Mouse (Mus musculus) CH12.LX (cell line): ENCODE results near the gene Gm10447. TPM values are rescaled to one million over a fixed set of nuclear protein-coding genes. Genes with fewer than 3 reads are reported as not detected.

ENCODE experiments used
- DNase-seq: peaks from one replicate; pipeline ENCODE4 v3.0.0-alpha.2; 2013; ENCODE audit errors: extremely low read depth
- H3K27ac ChIP-seq: 2 replicates; pipeline ENCODE4 v1.5.1; 2012; ENCODE audit warnings: low read depth, mild to moderate bottlenecking, control low read depth, moderate library complexity; ENCODE audit not compliant: insufficient read depth
- H3K27me3 ChIP-seq: replicated peaks from 2 replicates; pipeline ENCODE3; 2012; ENCODE audit warnings: inconsistent platforms
- H3K36me3 ChIP-seq, 2 experiments: replicated peaks in 1 of 2; 2 replicates each; pipeline versions ENCODE3 to v1.6.1; 2012; ENCODE audit warnings: inconsistent platforms in 1 of 2, low read length in 1 of 2, mild to moderate bottlenecking in 1 of 2, mixed read lengths in 1 of 2, moderate library complexity in 1 of 2; ENCODE audit not compliant: control insufficient read depth in 1 of 2, insufficient read depth in 1 of 2
- H3K4me1 ChIP-seq, 2 experiments: 2 replicates each; pipeline ENCODE4 v1.6.1; 2012; ENCODE audit warnings: inconsistent platforms in 1 of 2, moderate library complexity in 1 of 2; ENCODE audit not compliant: insufficient read depth in 2 of 2, control insufficient read depth in 1 of 2
- H3K4me2 ChIP-seq: 2 replicates; pipeline ENCODE4 v1.6.1; 2012; ENCODE audit warnings: low read depth, mild to moderate bottlenecking, control low read depth; ENCODE audit not compliant: poor library complexity, insufficient read depth, severe bottlenecking
- H3K4me3 ChIP-seq, 3 experiments: fragments of 150-350 bp in 1 of 3; sonication (generic) in 1 of 3; replicated peaks in 1 of 3; 2 replicates each; pipeline versions ENCODE3 to v1.5.1; 2011 to 2012; ENCODE audit warnings: low read depth in 2 of 3, low read length in 2 of 3, mild to moderate bottlenecking in 2 of 3, moderate library complexity in 2 of 3, control low read depth in 1 of 3, improper control_type of control experiment in 1 of 3, inconsistent platforms in 1 of 3, mixed read lengths in 1 of 3; ENCODE audit not compliant: poor library complexity in 1 of 3
- H3K79me2 ChIP-seq: replicated peaks from 2 replicates; pipeline ENCODE4 v1.6.1; 2012; ENCODE audit warnings: mild to moderate bottlenecking, moderate library complexity; ENCODE audit not compliant: control insufficient read depth, poor library complexity, insufficient read depth, severe bottlenecking; ENCODE audit errors: extremely low read depth
- H3K9ac ChIP-seq: 2 replicates; pipeline ENCODE4 v1.6.1; 2012; ENCODE audit warnings: low read depth, mild to moderate bottlenecking, control low read depth, moderate library complexity; ENCODE audit not compliant: insufficient read depth
- H3K9me3 ChIP-seq: replicated peaks from 2 replicates; pipeline ENCODE3; 2012; ENCODE audit warnings: low read length, inconsistent platforms, mixed read lengths
- CHD1 ChIP-seq: IDR thresholded peaks from 2 replicates; pipeline ENCODE4 v1.6.1; 2012; ENCODE audit warnings: low read depth, low read length, improper control_type of control experiment, inconsistent platforms
- CTCF ChIP-seq, 2 experiments: IDR thresholded peaks in 1 of 2; conservative IDR thresholded peaks in 1 of 2; 2 replicates each; pipeline ENCODE4 v1.5.1; 2011 to 2012; ENCODE audit warnings: low read depth in 2 of 2, low read length in 2 of 2, improper control_type of control experiment in 1 of 2, inconsistent platforms in 1 of 2, mild to moderate bottlenecking in 1 of 2, moderate library complexity in 1 of 2
- E2F4 ChIP-seq: IDR thresholded peaks from 2 replicates; pipeline ENCODE4 v1.6.1; 2011; ENCODE audit warnings: low read depth, low read length, improper control_type of control experiment; ENCODE audit not compliant: insufficient replicate concordance
- ELF1 ChIP-seq: IDR thresholded peaks from 2 replicates; pipeline ENCODE4 v1.6.1; 2014; ENCODE audit warnings: low read depth, mild to moderate bottlenecking, inconsistent platforms, low read length, improper control_type of control experiment
- EP300 ChIP-seq: IDR thresholded peaks from 2 replicates; pipeline ENCODE4 v1.6.1; 2011; ENCODE audit warnings: low read length, improper control_type of control experiment
- GABPA ChIP-seq: IDR thresholded peaks from 2 replicates; pipeline ENCODE4 v1.6.1; 2012; ENCODE audit warnings: low read depth, low read length, improper control_type of control experiment, inconsistent platforms; ENCODE audit not compliant: insufficient replicate concordance
- IRF4 ChIP-seq: IDR thresholded peaks from 2 replicates; pipeline ENCODE4 v1.6.1; 2014; ENCODE audit warnings: low read depth, mild to moderate bottlenecking, inconsistent platforms, low read length, improper control_type of control experiment
- JUN ChIP-seq: IDR thresholded peaks from 2 replicates; pipeline ENCODE4 v1.6.1; 2011; ENCODE audit warnings: low read depth, mild to moderate bottlenecking, low read length, improper control_type of control experiment, moderate library complexity; ENCODE audit not compliant: insufficient read depth
- KAT2A ChIP-seq: IDR thresholded peaks from 2 replicates; pipeline ENCODE4 v1.6.1; 2012; ENCODE audit warnings: low read length, improper control_type of control experiment, inconsistent platforms; ENCODE audit not compliant: insufficient replicate concordance
- MAFK ChIP-seq: IDR thresholded peaks from 2 replicates; pipeline ENCODE4 v1.6.1; 2011; ENCODE audit warnings: low read length, improper control_type of control experiment; ENCODE audit not compliant: insufficient replicate concordance
- MAZ ChIP-seq: IDR thresholded peaks from 2 replicates; pipeline ENCODE4 v1.6.1; 2012; ENCODE audit warnings: low read depth, mild to moderate bottlenecking, inconsistent platforms, low read length, improper control_type of control experiment, moderate library complexity
- MEF2A ChIP-seq: IDR thresholded peaks from 2 replicates; pipeline ENCODE4 v1.6.1; 2014; ENCODE audit warnings: low read depth, mild to moderate bottlenecking, inconsistent platforms, low read length, improper control_type of control experiment, borderline replicate concordance
- NRF1 ChIP-seq: IDR thresholded peaks from 2 replicates; pipeline ENCODE4 v1.6.1; 2014; ENCODE audit warnings: low read depth, mild to moderate bottlenecking, inconsistent platforms, low read length, improper control_type of control experiment, moderate library complexity
- PAX5 ChIP-seq: IDR thresholded peaks from 2 replicates; pipeline ENCODE4 v1.6.1; 2012; ENCODE audit warnings: low read length, inconsistent platforms, mixed read lengths
- RAD21 ChIP-seq: IDR thresholded peaks from 2 replicates; pipeline ENCODE4 v1.6.1; 2011; ENCODE audit warnings: low read depth, mild to moderate bottlenecking, low read length, improper control_type of control experiment, moderate library complexity
- RCOR1 ChIP-seq: conservative IDR thresholded peaks from 2 replicates; pipeline ENCODE4 v1.6.1; 2012; ENCODE audit warnings: low read depth, mild to moderate bottlenecking, inconsistent platforms, low read length, improper control_type of control experiment
- SMC3 ChIP-seq: IDR thresholded peaks from 2 replicates; pipeline ENCODE4 v1.6.1; 2011; ENCODE audit warnings: low read depth, low read length, improper control_type of control experiment
- TBP ChIP-seq: conservative IDR thresholded peaks from 2 replicates; pipeline ENCODE4 v1.6.1; 2011; ENCODE audit warnings: low read depth, low read length, improper control_type of control experiment
- UBTF ChIP-seq: IDR thresholded peaks from 2 replicates; pipeline ENCODE4 v1.6.1; 2012; ENCODE audit warnings: low read depth, mild to moderate bottlenecking, inconsistent platforms, low read length, improper control_type of control experiment, moderate library complexity
- ZKSCAN1 ChIP-seq: IDR thresholded peaks from 2 replicates; pipeline ENCODE4 v1.6.1; 2012; ENCODE audit warnings: low read depth, inconsistent platforms, low read length, improper control_type of control experiment, borderline replicate concordance
- ZMIZ1 ChIP-seq: IDR thresholded peaks from 2 replicates; pipeline ENCODE4 v1.6.1; 2012; ENCODE audit warnings: low read depth, mild to moderate bottlenecking, inconsistent platforms, low read length, improper control_type of control experiment
- ZNF384 ChIP-seq: IDR thresholded peaks from 2 replicates; pipeline ENCODE4 v1.6.1; 2012; ENCODE audit warnings: low read depth, low read length, improper control_type of control experiment, inconsistent platforms
- dilution Hi-C: fragments of 300-500 bp; cut with MboI; formaldehyde crosslinking; loops from 2 replicates; pipeline ENCODE4 v1.14.3; 2020; ENCODE audit warnings: low sequenced_read_pairs; ENCODE audit not compliant: extremely low pct_unique_long_range_greater_than_20kb, extremely low pct_ligation_motif_present
- in situ Hi-C: fragments of 300-500 bp; cut with MboI; formaldehyde crosslinking; loops from 3 replicates; pipeline ENCODE4 v1.14.3; 2019; ENCODE audit warnings: low sequenced_read_pairs, low pct_ligation_motif_present, low pct_unique_long_range_greater_than_20kb, mixed read lengths
- polyA plus RNA-seq: library from polyadenylated mRNA; unstranded; fragments of >175 nt; gene quantifications from 2 replicates; pipeline ENCODE4 v1.2.1, GENCODE M21; 2012; ENCODE audit warnings: low read depth; ENCODE audit not compliant: insufficient read length
- total RNA-seq, 2 experiments: library from RNA; depleted of rRNA; stranded (reverse); fragments of 300-350 nt in 1 of 2; fragments of >200 nt in 1 of 2; gene quantifications; 2 replicates each; pipeline ENCODE4 v1.2.3; 2012 to 2014

Gm10447 gene
- total and polyA plus RNA-seq, 3 experiments = not detected

- H3K4me1 ChIP-seq = no peaks in the 10 kb centered on the region
- in situ Hi-C loops (no loop called here), dilution Hi-C loops (no loop called here)
- no peak overlapping the region for H3K4me2 ChIP-seq
- DNase-seq = no peak
- H3K9ac ChIP-seq = no peak overlapping the region
- no peaks in the 10 kb centered on the region for H3K9me3 ChIP-seq
- H3K4me3 ChIP-seq = no peak overlapping the region
- no peaks in the 10 kb centered on the region for H3K27me3 ChIP-seq
- H3K79me2 ChIP-seq = no peaks in the 10 kb centered on the region; the same call in 1 of the 2 replicates
- TF ChIP-seq MAFK (no peak), PAX5 (no peak), JUN (no peak), ZNF384 (no peak), ELF1 (no peak), E2F4 (no peak), RCOR1 (no peak), TBP (no peak), MAZ (no peak), GABPA (no peak), CHD1 (no peak), ZKSCAN1 (no peak), UBTF (no peak), CTCF (conservative IDR thresholded peaks at IDR 0.05 in 1 of 2, IDR thresholded peaks at IDR 0.05 in 1 of 2; ENCODE audit: low read depth in 2 of 2, low read length in 2 of 2) (no peak), KAT2A (no peak), NRF1 (no peak), ZMIZ1 (no peak), EP300 (no peak), MEF2A (no peak), IRF4 (no peak)
- H3K27ac ChIP-seq = no peak overlapping the region
- H3K36me3 ChIP-seq = peaks cover 76 to 97% of the 10 kb centered on the region in 2 experiments
Measured at GRCm38 (mm10) chr11:53413871-53414270, 43.0 kb downstream of the Gm10447 start.

- Histone ChIP-seq H3K36me3 (peaks cover 73 to 91% of the 10 kb centered on the region in 2 experiments), H3K4me3 (no peak overlapping the region), H3K4me1 (no peaks in the 10 kb centered on the region), H3K79me2 (no peaks in the 10 kb centered on the region; the same call in 1 of the 2 replicates), H3K9ac (no peak overlapping the region), H3K27ac (no peak overlapping the region), H3K27me3 (no peaks in the 10 kb centered on the region), H3K9me3 (no peaks in the 10 kb centered on the region), H3K4me2 (no peak overlapping the region)
- in situ Hi-C loops = no loop called here
- dilution Hi-C loops = no loop called here
- TF ChIP-seq CTCF (conservative IDR thresholded peaks at IDR 0.05 in 1 of 2, IDR thresholded peaks at IDR 0.05 in 1 of 2; ENCODE audit: low read depth in 2 of 2, low read length in 2 of 2) (peak; percentile 59 to 76; a peak in 3 of 4 replicates), RAD21 (peak; percentile 43), SMC3 (peak; percentile 57), PAX5 (no peak)
- peak; percentile 44 for DNase-seq
Measured at GRCm38 (mm10) chr11:53411738-53412137, 45.2 kb downstream of the Gm10447 start.

Other genes starting within 250 kb of the Gm10447 start
- 184 and 238 TPM in 2 replicates for gene Hspa4, start 156.7 kb downstream of the Gm10447 start, total RNA-seq (2012; rRNA removed)
- gene Hspa4, start 156.7 kb downstream of the Gm10447 start, total RNA-seq (2014; rRNA removed) = 363 and 438 TPM in 2 replicates
- gene Hspa4, start 156.7 kb downstream of the Gm10447 start, polyA plus RNA-seq = 529 and 585 TPM in 2 replicates
- gene Zcchc10, start 132.4 kb downstream of the Gm10447 start, total RNA-seq (2012; rRNA removed) = 4.9 and 8.7 TPM in 2 replicates
- gene Zcchc10, start 132.4 kb downstream of the Gm10447 start, total RNA-seq (2014; rRNA removed) = 20.7 and 24.3 TPM in 2 replicates
- 72.4 and 74.2 TPM in 2 replicates for gene Zcchc10, start 132.4 kb downstream of the Gm10447 start, polyA plus RNA-seq
- gene Aff4, start 106.3 kb downstream of the Gm10447 start, total RNA-seq (2012; rRNA removed) = 19.8 and 24.0 TPM in 2 replicates
- gene Aff4, start 106.3 kb downstream of the Gm10447 start, total RNA-seq (2014; rRNA removed) = 22.1 and 25.7 TPM in 2 replicates
- 50.6 and 51.4 TPM in 2 replicates for gene Aff4, start 106.3 kb downstream of the Gm10447 start, polyA plus RNA-seq
- gene Leap2, start 33.9 kb downstream of the Gm10447 start, total RNA-seq (2012; rRNA removed) = not detected in 2 replicates
- not detected in 2 replicates for gene Leap2, start 33.9 kb downstream of the Gm10447 start, total RNA-seq (2014; rRNA removed)
- not detected in 2 replicates for gene Leap2, start 33.9 kb downstream of the Gm10447 start, polyA plus RNA-seq
- gene Uqcrq, start 26.3 kb downstream of the Gm10447 start, total RNA-seq (2012; rRNA removed) = 103 and 120 TPM in 2 replicates
- 136 and 168 TPM in 2 replicates for gene Uqcrq, start 26.3 kb downstream of the Gm10447 start, total RNA-seq (2014; rRNA removed)
- gene Uqcrq, start 26.3 kb downstream of the Gm10447 start, polyA plus RNA-seq = 642 and 765 TPM in 2 replicates
- gene Gdf9, start 26.1 kb downstream of the Gm10447 start, total RNA-seq (2012; rRNA removed) = 0.13 TPM in 2 replicates
- 0.16 TPM in 1 of 2 replicates, not detected in the other for gene Gdf9, start 26.1 kb downstream of the Gm10447 start, total RNA-seq (2014; rRNA removed)
- gene Gdf9, start 26.1 kb downstream of the Gm10447 start, polyA plus RNA-seq = not detected in 2 replicates
- not detected in 2 replicates for gene Shroom1, start 95 bp upstream of the Gm10447 start, total RNA-seq (2012; rRNA removed)
- gene Shroom1, start 95 bp upstream of the Gm10447 start, total RNA-seq (2014; rRNA removed) = not detected in 2 replicates
- gene Shroom1, start 95 bp upstream of the Gm10447 start, polyA plus RNA-seq = not detected in 2 replicates
- not detected in 2 replicates for gene Gm9837, start 13.4 kb upstream of the Gm10447 start, total RNA-seq (2012; rRNA removed)
- not detected in 2 replicates for gene Gm9837, start 13.4 kb upstream of the Gm10447 start, total RNA-seq (2014; rRNA removed)
- not detected in 2 replicates for gene Gm9837, start 13.4 kb upstream of the Gm10447 start, polyA plus RNA-seq
- not detected in 2 replicates for gene Gm9945, start 23.1 kb upstream of the Gm10447 start, total RNA-seq (2012; rRNA removed)
- not detected in 2 replicates for gene Gm9945, start 23.1 kb upstream of the Gm10447 start, total RNA-seq (2014; rRNA removed)
- not detected in 2 replicates for gene Gm9945, start 23.1 kb upstream of the Gm10447 start, polyA plus RNA-seq
- gene Sowaha, start 23.2 kb upstream of the Gm10447 start, total RNA-seq (2012; rRNA removed) = not detected in 2 replicates
- not detected in 2 replicates for gene Sowaha, start 23.2 kb upstream of the Gm10447 start, total RNA-seq (2014; rRNA removed)
- not detected in 2 replicates for gene Sowaha, start 23.2 kb upstream of the Gm10447 start, polyA plus RNA-seq
- gene Sept8, start 62.1 kb upstream of the Gm10447 start, total RNA-seq (2012; rRNA removed) = 14.9 and 21.9 TPM in 2 replicates
- 8.2 and 8.5 TPM in 2 replicates for gene Sept8, start 62.1 kb upstream of the Gm10447 start, total RNA-seq (2014; rRNA removed)
- gene Sept8, start 62.1 kb upstream of the Gm10447 start, polyA plus RNA-seq = 15.2 and 15.3 TPM in 2 replicates
- 11.3 and 18.3 TPM in 2 replicates for gene Kif3a, start 110.3 kb upstream of the Gm10447 start, total RNA-seq (2012; rRNA removed)
- gene Kif3a, start 110.3 kb upstream of the Gm10447 start, total RNA-seq (2014; rRNA removed) = 7.7 and 8.9 TPM in 2 replicates
- gene Kif3a, start 110.3 kb upstream of the Gm10447 start, polyA plus RNA-seq = 26.5 and 27.9 TPM in 2 replicates
- gene Il4, start 161.6 kb upstream of the Gm10447 start, total RNA-seq (2012; rRNA removed) = 26.3 and 35.6 TPM in 2 replicates
- 75.5 and 83.1 TPM in 2 replicates for gene Il4, start 161.6 kb upstream of the Gm10447 start, total RNA-seq (2014; rRNA removed)
- 19.5 and 24.5 TPM in 2 replicates for gene Il4, start 161.6 kb upstream of the Gm10447 start, polyA plus RNA-seq
- 1.8 and 2.8 TPM in 2 replicates for gene Il13, start 177.6 kb upstream of the Gm10447 start, total RNA-seq (2012; rRNA removed)
- 3.4 and 4.8 TPM in 2 replicates for gene Il13, start 177.6 kb upstream of the Gm10447 start, total RNA-seq (2014; rRNA removed)
- gene Il13, start 177.6 kb upstream of the Gm10447 start, polyA plus RNA-seq = 2.8 and 3.6 TPM in 2 replicates